Mouse (Mus musculus) forelimb bud, embryonic 11.5 days (tissue): ENCODE measurements around the gene Fam57b.

ENCODE experiments used
- DNase-seq: peaks from one replicate; pipeline ENCODE4 v3.0.0-alpha.2; 2012; ENCODE audit warnings: low read depth, low spot score

Gene Fam57b

GRCm38 (mm10) chr7:126868003-126868402, 70.5 kb downstream of the Fam57b start:
- DNase-seq = no peak

- DNase-seq = no peak
Measured at GRCm38 (mm10) chr7:126869780-126870519, 72.5 kb downstream of the Fam57b start.

GRCm38 (mm10) chr7:126870520-126870891, 73.0 kb downstream of the Fam57b start:
- DNase-seq = no peak

GRCm38 (mm10) chr7:126877239-126877638, 79.8 kb downstream of the Fam57b start:
- no peak for DNase-seq
